Mouse (Mus musculus): Measurements from ENCODE around the gene Bhlha15. TPM values are rescaled to one million over a fixed set of nuclear protein-coding genes. Genes with fewer than 3 reads are reported as not detected.

Gene Bhlha15
- total RNA-seq, 2 experiments from 2014 or later, result 0.16 to 0.30 TPM

DNA sequence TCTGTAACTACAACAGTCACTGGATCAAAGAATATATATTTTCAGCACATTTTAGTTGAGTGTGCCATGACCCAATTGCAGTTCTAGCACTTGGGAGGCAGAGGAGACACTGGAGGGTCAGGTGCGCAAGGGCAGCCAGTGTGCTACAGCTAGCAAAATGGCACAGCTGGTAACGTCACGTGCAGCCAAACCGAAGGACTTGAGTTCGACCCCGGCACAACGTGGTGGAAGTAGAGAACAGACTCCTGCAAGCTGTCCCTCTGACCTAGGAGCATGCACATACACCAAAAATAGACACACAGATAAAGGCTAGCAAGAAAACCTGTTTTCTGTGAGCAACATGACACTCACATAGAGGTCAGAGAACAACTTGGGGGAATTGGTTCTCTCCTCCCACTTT is 759 bp upstream of the Bhlha15 start:
- no peak for DNase-seq (ENCODE audit: low spot score in 2 of 2)

DNA sequence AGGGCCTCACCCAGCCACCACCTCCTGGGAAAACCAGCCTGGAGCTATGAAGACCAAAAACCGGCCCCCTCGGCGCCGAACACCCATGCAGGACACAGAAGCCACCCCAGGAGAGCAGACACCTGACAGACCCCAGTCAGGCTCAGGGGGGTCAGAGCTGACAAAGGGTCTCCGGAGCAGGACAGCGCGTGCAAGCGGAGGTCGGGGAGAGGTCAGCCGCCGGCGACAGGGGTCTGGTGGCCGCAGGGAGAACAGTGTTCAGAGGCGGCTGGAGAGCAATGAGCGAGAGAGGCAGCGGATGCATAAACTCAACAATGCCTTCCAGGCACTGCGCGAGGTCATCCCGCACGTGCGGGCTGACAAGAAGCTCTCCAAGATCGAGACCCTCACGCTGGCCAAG is 940 bp downstream of the Bhlha15 start:
- no peak for DNase-seq (ENCODE audit: low spot score in 2 of 2)

- DNase-seq (ENCODE audit: low spot score in 2 of 2), result no peak
Observed at GRCm38 (mm10) chr5:144192673-144193072, 2.6 kb downstream of the Bhlha15 start.

GRCm38 (mm10) chr5:144194416-144194815 is 4.3 kb downstream of the Bhlha15 start:
- DNase-seq (ENCODE audit: low spot score in 2 of 2), result no peak

GRCm38 (mm10) chr5:144195567-144195966 is 5.5 kb downstream of the Bhlha15 start:
- DNase-seq (ENCODE audit: low spot score in 2 of 2), result no peak

- no peak for DNase-seq (ENCODE audit: low spot score in 2 of 2)
Observed at GRCm38 (mm10) chr5:144200616-144201015, 10.5 kb downstream of the Bhlha15 start.

DNA sequence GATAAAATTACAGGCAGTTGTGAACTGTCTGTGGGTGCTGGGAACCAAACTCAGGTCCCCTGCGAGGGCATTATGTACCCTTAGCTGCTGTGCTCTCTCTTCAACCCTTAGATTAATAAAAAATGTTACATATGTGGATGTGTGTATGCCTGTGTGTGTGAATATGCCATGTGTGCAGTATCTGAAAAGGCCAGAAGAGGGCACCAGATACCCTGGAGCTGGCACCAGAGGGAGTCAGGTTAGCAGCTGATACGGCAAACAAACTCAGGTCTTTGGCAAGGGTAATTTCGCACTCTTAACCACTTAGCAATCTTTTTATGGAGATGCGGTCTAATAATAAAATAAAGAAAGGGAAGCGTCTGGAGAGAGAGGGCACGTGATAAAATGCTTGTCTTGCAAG is 12.3 kb downstream of the Bhlha15 start:
- DNase-seq (ENCODE audit: low spot score in 2 of 2), result no peak

DNA sequence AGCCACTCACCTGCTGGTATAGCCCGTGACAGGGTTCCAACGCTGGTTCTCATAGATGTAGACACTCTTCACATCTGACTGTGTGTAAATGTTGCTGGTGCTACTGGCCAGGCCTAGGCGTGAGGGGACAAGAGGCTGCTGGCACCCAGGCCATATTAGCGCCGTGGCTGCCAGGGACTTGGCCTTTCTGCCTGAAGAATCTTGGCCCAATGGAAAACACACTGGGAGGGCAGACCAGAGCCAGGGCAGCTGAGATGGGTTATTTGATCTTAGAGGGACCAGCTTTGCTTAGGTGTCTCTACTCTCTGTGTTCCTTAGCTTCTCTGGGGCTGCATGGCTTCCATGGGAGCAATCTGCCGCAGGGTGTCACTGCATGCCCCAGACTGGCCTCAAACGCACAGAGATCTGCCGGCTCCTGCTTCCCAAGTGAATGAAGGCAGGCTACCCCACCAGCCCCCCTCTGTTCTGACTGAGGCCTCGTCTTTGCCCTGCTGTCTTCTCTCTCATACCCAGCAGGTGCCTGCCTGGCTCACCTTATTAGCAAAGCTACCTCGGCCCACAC is 13.4 kb downstream of the Bhlha15 start:
- no peak for DNase-seq (ENCODE audit: low spot score in 2 of 2)

GRCm38 (mm10) chr5:144204303-144204702 is 14.2 kb downstream of the Bhlha15 start:
- DNase-seq (ENCODE audit: low spot score in 2 of 2), result no peak

DNA sequence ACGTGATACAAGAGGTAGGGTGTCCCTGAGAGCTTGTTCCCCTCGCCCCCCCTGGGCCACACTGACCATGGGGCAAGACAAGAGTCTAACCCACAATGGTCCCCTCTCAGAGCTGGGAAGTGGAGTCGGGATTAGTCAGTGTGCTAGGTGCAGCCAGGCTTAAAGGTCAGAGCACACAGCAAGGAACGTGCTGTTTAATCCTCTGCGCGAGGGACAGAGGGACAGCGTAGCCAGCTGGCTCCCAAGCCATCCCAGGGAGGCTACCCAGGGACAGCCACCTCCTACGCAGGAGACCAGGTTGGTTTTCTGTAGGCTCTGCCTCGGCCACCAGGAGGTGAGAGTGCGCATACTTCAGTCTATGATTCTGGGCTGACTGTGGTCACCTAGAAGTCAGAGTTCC is 14.8 kb downstream of the Bhlha15 start:
- no peak for DNase-seq (ENCODE audit: low spot score in 2 of 2)

- no peak for DNase-seq (ENCODE audit: low spot score in 2 of 2)
Observed at GRCm38 (mm10) chr5:144206069-144206468, 16.0 kb downstream of the Bhlha15 start.

DNA sequence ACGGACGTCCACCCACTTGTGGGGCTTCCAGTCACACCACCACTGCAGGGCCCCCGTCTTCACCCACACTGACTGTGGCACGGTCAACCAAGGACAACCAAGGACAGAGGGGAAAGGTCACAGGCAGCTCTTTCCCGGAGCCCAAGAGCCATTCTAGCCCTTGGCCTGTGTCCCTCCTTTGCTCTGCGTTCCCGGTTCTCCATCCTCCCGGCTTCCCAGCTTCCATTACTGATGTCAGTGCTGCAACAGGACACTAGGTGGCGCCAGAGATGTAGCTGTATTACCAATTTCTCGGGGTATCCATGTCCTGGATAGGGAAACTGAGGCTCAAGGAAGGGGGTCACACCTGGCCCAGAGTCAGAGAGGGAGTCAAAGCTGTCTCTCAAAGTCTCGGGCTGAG is 17.4 kb downstream of the Bhlha15 start:
- DNase-seq (ENCODE audit: low spot score in 2 of 2), result peak; percentile 59 to 68

DNA sequence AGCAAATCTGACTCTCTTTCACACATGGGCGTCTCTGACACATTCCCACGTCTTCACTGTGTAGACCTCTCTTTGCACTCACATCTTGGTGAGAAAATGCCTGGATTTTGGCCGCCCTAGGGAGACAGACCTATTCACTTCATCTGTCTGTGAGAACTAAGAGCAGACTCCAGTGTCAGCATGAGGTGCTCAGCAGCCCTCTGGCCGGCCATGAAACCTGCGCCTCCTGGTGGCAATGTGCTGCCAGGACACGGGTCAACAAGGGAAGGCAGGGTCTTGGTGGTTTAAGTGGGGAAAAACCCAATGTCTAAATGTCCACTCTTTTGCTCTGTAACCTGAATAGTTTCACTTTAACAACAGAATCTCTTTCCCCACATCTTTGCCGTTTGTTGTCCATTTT is 24.4 kb downstream of the Bhlha15 start:
- DNase-seq (ENCODE audit: low spot score in 2 of 2), result peak in 1 of 2 experiments; percentile 61

GRCm38 (mm10) chr5:144215992-144216391 is 25.9 kb downstream of the Bhlha15 start:
- DNase-seq (ENCODE audit: low spot score in 2 of 2), result no peak

- no peak for DNase-seq (ENCODE audit: low spot score in 2 of 2)
Observed at GRCm38 (mm10) chr5:144218061-144218460, 28.0 kb downstream of the Bhlha15 start.

DNA sequence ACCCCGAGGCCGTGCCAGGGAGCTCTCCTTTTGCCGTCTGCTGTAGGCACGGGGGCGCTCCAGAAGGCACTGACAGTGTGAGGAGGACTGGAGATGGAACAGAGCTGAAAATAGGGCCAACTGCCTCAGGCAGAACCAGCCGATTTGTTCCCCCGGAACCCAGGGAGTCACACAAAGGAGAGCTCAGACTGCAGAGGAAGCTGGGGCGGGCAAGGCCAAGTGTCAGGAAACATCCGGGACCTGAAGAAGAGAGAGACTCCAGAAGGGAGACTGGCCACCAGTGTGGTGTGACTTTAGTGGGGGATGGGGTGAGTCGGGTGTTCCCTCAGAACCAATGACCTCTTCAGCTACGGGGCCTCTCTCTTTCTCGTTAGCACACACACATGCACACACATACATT is 29.2 kb downstream of the Bhlha15 start:
- no peak for DNase-seq (ENCODE audit: low spot score in 2 of 2)

- DNase-seq (ENCODE audit: low spot score in 2 of 2), result no peak
Observed at GRCm38 (mm10) chr5:144219936-144220335, 29.9 kb downstream of the Bhlha15 start.

GRCm38 (mm10) chr5:144221305-144221704 is 31.2 kb downstream of the Bhlha15 start:
- no peak for DNase-seq (ENCODE audit: low spot score in 2 of 2)

DNA sequence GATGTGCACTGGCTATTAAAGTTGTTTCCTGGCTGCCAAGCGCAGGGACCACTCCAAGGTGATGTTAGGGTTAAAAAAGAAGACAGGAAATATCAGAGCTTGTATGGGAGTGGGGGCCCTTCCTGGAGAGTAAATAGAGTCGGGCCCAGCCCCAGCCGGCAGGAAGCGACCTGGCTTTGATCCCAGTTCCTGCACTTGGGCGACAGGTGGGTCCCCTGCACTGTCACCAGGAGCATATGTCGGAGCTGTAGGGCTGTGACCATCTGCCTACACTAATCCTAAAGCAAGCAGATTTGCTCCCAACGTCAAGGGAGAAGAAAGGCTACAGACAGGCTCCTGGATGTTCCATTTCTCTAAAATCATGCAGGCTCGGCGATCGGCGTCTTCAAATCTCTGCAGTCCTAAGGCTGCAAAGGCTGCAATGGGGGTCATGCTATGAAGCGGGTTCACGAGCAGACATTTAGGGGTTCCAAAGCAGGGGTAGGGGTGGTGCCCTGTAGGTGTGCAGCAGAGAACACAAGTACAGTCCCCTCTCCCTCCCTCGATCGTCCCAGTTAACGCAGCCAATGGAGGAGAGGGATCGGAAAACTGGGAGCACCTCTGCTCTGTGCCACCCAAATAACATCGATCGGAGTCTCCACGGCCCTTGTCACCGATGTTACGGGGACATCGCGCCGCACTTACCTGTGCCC is 32.9 kb downstream of the Bhlha15 start:
- DNase-seq (ENCODE audit: low spot score in 2 of 2), result peak in 1 of 2 experiments; percentile 24

- peak; percentile 93 to 97 for DNase-seq (ENCODE audit: low spot score in 2 of 2)
Observed at GRCm38 (mm10) chr5:144223503-144223862, 33.4 kb downstream of the Bhlha15 start, which contains the start of gene Tecpr1. Tecpr1 (minus strand) TSS chr5:144223615.

DNA sequence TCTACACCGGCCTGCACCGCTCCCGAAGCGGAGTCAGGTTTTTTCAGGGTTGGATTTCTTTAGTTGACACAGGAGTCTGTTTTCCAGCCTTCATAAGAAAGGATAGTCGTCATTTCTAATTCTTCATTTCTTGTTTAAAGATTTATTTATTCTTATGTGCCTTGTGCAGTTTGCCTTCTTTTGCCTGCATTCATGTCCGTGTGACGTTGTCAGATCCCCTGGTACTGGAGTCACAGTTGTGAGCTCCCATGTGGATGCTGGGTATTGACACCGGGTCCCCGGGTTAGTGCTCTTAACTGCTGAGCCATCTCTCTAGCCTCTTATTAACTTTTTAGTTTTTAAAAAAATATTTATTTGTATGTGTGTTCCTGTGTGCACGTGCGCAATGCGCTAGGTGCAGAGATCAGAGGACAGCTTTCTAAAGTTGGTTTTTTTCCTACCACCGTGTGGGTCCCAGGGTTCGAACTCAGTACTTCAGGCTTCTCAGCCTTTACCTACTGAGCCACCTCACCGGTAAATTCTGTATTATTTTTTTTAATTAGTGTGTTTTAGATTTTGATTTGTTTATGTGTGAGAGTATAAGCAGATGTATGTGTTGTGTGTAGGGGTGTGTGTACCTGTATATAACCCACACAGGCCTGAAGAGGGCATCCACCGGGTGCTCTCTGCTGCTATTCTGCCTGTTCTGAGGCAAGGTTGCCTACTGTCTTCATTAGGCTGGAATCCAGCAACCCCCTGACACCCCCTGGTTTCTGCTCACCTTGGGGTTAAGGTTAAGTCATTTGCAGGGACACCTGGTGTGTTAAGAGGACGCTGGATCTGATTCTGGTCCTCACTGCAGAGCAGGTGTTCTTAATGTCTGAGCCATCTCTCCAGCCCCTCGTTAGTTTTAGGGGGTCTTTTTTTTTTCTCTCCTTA is 34.1 kb downstream of the Bhlha15 start:
- no peak for DNase-seq (ENCODE audit: low spot score in 2 of 2)

DNA sequence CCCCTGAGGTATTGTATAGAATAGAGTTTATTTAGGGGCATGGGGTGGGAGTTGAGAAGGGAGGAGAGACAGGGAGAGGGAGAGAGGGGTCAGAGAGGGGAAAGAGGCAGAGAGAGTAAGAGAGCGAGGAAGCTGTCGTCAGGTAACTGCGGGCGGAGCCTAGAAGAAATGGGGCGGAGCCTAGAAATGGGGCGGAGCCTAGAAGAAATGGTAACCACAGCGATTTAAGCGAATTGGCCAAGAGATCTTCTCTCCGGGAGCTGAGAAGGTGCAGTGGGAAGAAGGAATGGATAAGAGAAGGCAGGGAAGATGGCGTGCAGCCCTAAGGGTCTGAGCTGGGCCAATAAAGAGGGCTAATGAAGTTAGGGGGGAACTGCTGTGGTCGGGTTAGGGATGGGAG is 36.1 kb downstream of the Bhlha15 start:
- DNase-seq (ENCODE audit: low spot score in 2 of 2), result no peak

Data from left cerebral cortex, adult 18-20 months (tissue).